Mouse (Mus musculus) sigmoid colon, adult 10 weeks (tissue): ENCODE results near the gene Ndufb3. TPM values are rescaled to one million over a fixed set of nuclear protein-coding genes. Genes with fewer than 3 reads are reported as not detected.

Experiments used
- polyA plus RNA-seq: library from polyadenylated mRNA; stranded (reverse); fragments of 350-450 nt; fragmentation: Illumina TruSeq; extraction: RNeasy Lipid Tissue Mini Kit (QIAGEN cat#74804); gene quantifications from one replicate; pipeline ENCODE4 v1.2.3, GENCODE M21; 2014; ENCODE audit warnings: low read depth, low replicate concordance

Gene Ndufb3
- 60.6 TPM for polyA plus RNA-seq

GRCm38 (mm10) chr1:58586171-58586997 is at the start of gene Ndufb3, which contains the start of gene Fam126b:
TSS of gene Ndufb3 (plus strand) at chr1:58586384.
TSS of gene Fam126b (minus strand) at chr1:58586323.

Other genes with a start within 250 kb of the Ndufb3 start
- gene Bzw1, start 193.5 kb upstream of the Ndufb3 start, polyA plus RNA-seq = 460 TPM
- 1,145 TPM for gene Clk1, start 162.3 kb upstream of the Ndufb3 start, polyA plus RNA-seq
- gene Nif3l1, start 141.2 kb upstream of the Ndufb3 start, polyA plus RNA-seq = 23.3 TPM
- gene Ppil3, start 140.9 kb upstream of the Ndufb3 start, polyA plus RNA-seq = 90.8 TPM
- 43.5 TPM for gene Orc2, start 81.3 kb upstream of the Ndufb3 start, polyA plus RNA-seq
- 33.8 TPM for gene Fam126b, start 61 bp upstream of the Ndufb3 start, polyA plus RNA-seq
- gene Als2cr12, start 109.6 kb downstream of the Ndufb3 start, polyA plus RNA-seq = 9.0 TPM
- gene Cflar, start 125.1 kb downstream of the Ndufb3 start, polyA plus RNA-seq = 139 TPM
- gene Casp8, start 209.0 kb downstream of the Ndufb3 start, polyA plus RNA-seq = 123 TPM